Mouse (Mus musculus) stomach, postnatal 0 days (tissue): ENCODE measurements around the gene Syngr2.

Source experiments
- CTCF ChIP-seq: IDR thresholded peaks from 2 replicates; pipeline ENCODE4 v1.5.1; 2016; ENCODE audit warnings: antibody characterized with exemption, low read depth, mild to moderate bottlenecking, moderate library complexity
- EP300 ChIP-seq: optimal IDR thresholded peaks from 2 replicates; pipeline ENCODE3; 2016; ENCODE audit warnings: antibody characterized with exemption

DNA sequence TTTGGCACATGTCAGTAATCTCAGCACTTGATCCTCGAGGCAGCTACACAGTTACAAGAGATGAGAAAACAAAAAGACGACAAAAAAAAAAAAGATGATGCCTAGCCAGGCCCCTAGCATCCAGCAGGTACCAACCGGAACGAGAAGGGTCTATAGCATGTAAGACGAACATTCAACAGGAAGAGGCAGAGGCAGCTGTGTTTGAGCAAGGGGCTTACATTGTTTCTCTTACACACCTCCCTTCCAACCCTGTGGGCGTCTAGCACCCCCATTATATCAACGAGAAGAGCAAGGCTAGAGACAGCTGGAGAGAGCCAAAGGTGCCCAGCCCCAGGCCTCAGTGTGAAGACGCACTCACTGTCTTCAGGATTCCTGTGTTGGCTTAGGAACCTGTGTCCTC, 17.4 kb downstream of the Syngr2 start:
- TF ChIP-seq CTCF (no peak), EP300 (no peak)
